Mouse (Mus musculus) cortical plate, adult 2 months (tissue): ENCODE results near the gene Fpr3. TPM values are rescaled to one million over a fixed set of nuclear protein-coding genes. Genes with fewer than 3 reads are reported as not detected.
A peak's percentile ranks its signal among the peaks of the same experiment; 100 is the strongest.
"Not testable (repeated sequence)": the region's sequence is repeated elsewhere in the genome, so short reads cannot be mapped to it uniquely, and the experiment has no call there.

Source experiments
- H3K27ac ChIP-seq: fragments of 200-500 bp; 2 replicates; pipeline ENCODE4 v1.5.1; 2012; ENCODE audit warnings: low read length, control low read depth, inconsistent platforms; ENCODE audit not compliant: insufficient read depth
- H3K4me1 ChIP-seq: fragments of 200-500 bp; 2 replicates; pipeline ENCODE4 v1.6.1; 2011; ENCODE audit warnings: low read length; ENCODE audit not compliant: control insufficient read depth, insufficient read depth
- H3K4me3 ChIP-seq: fragments of 200-500 bp; 2 replicates; pipeline ENCODE4 v1.5.1; 2011; ENCODE audit warnings: mild to moderate bottlenecking, low read length, control low read depth; ENCODE audit not compliant: insufficient read depth
- CTCF ChIP-seq: fragments of 200-500 bp; IDR thresholded peaks from 2 replicates; pipeline ENCODE4 v1.5.1; 2011; ENCODE audit warnings: mild to moderate bottlenecking, control low read depth, low read length; ENCODE audit not compliant: insufficient read depth; ENCODE audit errors: extremely low read depth
- POLR2A ChIP-seq: fragments of 200-500 bp; IDR thresholded peaks from 2 replicates; pipeline ENCODE4 v1.6.1; 2011; ENCODE audit warnings: mild to moderate bottlenecking, low read length, control low read depth; ENCODE audit not compliant: insufficient read depth; ENCODE audit errors: extremely low read depth
- polyA plus RNA-seq: library from polyadenylated mRNA; depleted of rRNA; stranded (reverse); fragments of >200 nt; gene quantifications from 2 replicates; pipeline ENCODE4 v1.2.3, GENCODE M21; 2012

Gene Fpr3
- polyA plus RNA-seq, 1 experiment, result not detected

DNA sequence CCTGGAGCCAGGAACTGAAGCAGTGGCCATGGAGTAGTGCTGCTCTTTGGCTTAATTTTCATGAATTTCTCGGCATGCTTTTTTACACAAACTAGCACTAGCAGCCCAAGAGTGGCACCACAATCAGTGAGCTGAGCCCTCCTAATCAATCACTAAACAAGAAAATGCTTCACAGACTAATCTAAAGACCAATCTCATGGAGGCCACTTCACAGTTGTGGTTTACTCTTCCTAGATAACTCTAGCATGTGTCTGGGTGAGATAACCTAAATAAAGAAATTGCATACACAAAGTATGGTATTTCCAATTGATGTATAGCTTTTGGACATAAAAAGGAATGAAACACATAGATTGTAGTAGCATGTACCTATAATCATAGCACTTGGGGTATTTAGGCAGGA lies 8.3 kb upstream of the Fpr3 start:
- TF ChIP-seq CTCF, result no peak
- no peak for TF ChIP-seq POLR2A
- Histone ChIP-seq H3K27ac (no peak overlapping the region), H3K4me1 (no peaks in the 10 kb centered on the region), H3K4me3 (no peak overlapping the region)

- Histone ChIP-seq H3K4me1 (no peaks in the 10 kb centered on the region), H3K27ac (no peak overlapping the region), H3K4me3 (no peak overlapping the region)
- TF ChIP-seq POLR2A (no peak), CTCF (no peak)
Observed at GRCm38 (mm10) chr17:17882672-17883071, 5.0 kb upstream of the Fpr3 start.

- H3K4me3 ChIP-seq, result no peak within 1 kb of the TSS
- no peaks in the 10 kb centered on the region for H3K4me1 ChIP-seq
- no peak within 1 kb of the TSS for H3K27ac ChIP-seq
- TF ChIP-seq POLR2A, result no peak
- TF ChIP-seq CTCF, result no peak
Observed at GRCm38 (mm10) chr17:17883840-17884239, 3.8 kb upstream of the Fpr3 start, which contains the start of gene Fpr1. Gene Fpr1, minus strand, starts transcription at chr17:17883940.

GRCm38 (mm10) chr17:17889732-17890425 lies 2.2 kb downstream of the Fpr3 start:
- Histone ChIP-seq H3K4me3 (no peak overlapping the region), H3K27ac (no peak overlapping the region), H3K4me1 (no peaks in the 10 kb centered on the region)
- TF ChIP-seq POLR2A (no peak), CTCF (no peak)

DNA sequence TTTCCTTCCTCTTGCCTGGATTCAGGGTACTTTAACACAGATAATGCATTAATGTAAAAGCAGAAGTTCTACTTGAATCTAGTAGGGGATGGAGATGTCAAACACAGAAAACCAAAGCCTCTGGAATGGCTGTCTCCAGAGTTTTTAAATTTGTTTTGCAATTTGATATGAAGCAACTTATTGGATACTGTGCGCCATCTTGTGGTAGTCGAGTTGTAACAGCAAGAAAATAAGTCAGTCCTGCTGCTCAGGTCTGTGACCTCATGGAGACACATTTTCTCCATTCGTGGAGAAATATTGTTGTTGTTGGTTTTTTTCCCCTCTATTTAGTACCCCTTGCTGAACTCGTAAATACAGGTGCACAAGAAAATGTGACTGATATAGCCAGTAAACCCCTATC lies 8.4 kb downstream of the Fpr3 start:
- no peaks in the 10 kb centered on the region for H3K4me1 ChIP-seq
- TF ChIP-seq POLR2A, result no peak
- TF ChIP-seq CTCF, result peak; percentile 55; the same call in 1 of the 2 replicates
- no peak overlapping the region for H3K27ac ChIP-seq
- no peak overlapping the region for H3K4me3 ChIP-seq

- TF ChIP-seq CTCF (no peak), POLR2A (no peak)
- Histone ChIP-seq H3K4me3 (no peak overlapping the region), H3K4me1 (no peaks in the 10 kb centered on the region), H3K27ac (no peak overlapping the region)
Observed at GRCm38 (mm10) chr17:17899268-17899667, 11.6 kb downstream of the Fpr3 start.

GRCm38 (mm10) chr17:17900768-17901167 lies 13.1 kb downstream of the Fpr3 start:
- Histone ChIP-seq H3K27ac (no peak overlapping the region), H3K4me3 (no peak overlapping the region), H3K4me1 (no peaks in the 10 kb centered on the region)
- TF ChIP-seq CTCF (no peak), POLR2A (no peak)

GRCm38 (mm10) chr17:17909636-17910421 lies 22.2 kb downstream of the Fpr3 start:
- TF ChIP-seq CTCF (no peak), POLR2A (0 out of 2 replicates have a peak, but pooled peaks have one; percentile 4)
- Histone ChIP-seq H3K27ac (no peak overlapping the region), H3K4me3 (peak overlapping the region; percentile 44), H3K4me1 (no peaks in the 10 kb centered on the region)

GRCm38 (mm10) chr17:17912618-17913017 lies 25.0 kb downstream of the Fpr3 start:
- H3K4me3 ChIP-seq, H3K27ac ChIP-seq, H3K4me1 ChIP-seq: not testable (repeated sequence)

DNA sequence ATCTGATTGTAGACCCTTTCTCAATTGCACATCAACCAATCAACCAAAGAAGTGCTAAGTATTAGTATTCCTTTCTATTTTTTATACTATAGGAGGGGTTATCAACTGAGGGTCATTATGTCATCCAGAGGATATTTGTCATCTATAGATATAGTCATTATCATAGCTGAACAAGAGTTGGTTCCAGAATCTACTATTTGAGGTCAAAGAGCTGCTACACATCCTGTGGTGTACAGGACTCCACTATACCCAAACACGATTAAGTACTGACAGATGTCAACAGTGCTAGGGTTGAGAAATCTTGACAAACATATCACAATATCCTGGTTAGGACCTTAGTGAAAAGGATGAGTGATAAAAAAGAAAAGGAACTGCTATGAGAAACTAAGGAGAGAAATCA lies 29.7 kb downstream of the Fpr3 start:
- Histone ChIP-seq H3K27ac (no peak overlapping the region), H3K4me3 (no peak overlapping the region), H3K4me1 (no peaks in the 10 kb centered on the region)
- TF ChIP-seq POLR2A (no peak), CTCF (no peak)
